Mouse (Mus musculus): ENCODE data around the gene Hip1.

Gene Hip1

DNA sequence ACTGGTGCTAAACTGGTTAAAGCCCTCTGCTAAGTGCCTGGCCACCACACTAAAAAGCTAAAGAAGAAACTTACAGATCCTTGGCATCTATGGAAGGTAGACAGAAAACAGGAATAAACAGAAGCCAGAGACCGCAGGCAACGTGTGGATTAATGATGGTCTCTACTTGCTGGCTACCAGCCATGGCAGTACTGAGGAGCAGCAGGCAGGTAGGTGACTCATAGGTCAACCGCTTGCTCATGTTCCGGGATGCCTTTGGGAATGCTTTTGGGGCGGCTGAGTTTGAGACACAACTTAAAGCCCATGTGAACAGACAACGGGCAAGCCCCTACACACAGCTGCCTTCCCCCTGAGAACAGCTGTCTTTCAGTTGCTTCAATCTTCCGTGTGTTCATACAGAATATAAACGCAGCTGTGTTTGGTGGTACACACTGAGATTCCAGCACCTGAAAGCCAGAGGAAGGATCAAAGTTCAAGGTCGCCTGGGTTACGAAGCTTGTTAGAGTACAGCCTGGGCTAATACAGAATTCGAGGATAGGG, 13.5 kb downstream of the Hip1 start:
- DNase-seq (ENCODE audit: low spot score), result no peak

DNA sequence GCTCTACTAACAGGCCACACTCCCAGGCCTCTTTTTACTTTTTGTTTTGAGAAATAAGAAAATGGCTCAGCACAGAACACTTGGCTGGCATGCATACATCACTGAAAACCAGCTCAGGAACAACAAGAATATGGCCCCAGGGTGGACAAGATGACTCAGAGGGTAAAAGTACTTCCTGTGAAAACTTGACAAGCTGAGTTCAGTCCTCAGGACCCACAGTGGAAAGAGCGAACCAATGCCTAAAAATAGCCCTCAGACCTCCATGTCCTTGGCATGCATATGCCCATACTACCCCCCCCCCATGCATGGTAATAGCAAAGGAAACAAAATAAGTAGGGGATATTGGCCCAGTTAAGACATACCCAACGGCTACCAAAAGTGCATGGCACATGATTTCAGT, 15.0 kb downstream of the Hip1 start:
- no peak for DNase-seq (ENCODE audit: low spot score)

DNA sequence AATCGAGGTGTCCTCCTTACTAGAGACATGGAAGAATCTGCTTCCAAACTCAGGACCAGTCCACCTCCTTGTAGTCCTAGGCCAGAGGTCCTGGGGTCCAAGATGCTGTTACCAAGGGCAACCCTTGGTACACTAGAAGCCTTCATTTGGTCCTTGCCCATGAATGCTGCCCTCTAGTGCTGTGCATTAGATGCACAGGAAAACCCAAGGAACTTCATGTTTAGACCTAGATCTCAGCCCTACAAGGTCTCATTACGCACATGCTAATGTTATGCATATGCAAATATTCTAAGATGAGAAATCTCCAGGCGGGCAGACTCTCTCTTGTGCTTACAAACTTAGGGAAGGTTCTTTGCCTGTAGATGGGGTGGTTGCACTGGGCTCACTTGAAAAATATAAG, 15.6 kb downstream of the Hip1 start:
- DNase-seq (ENCODE audit: low spot score), result no peak

DNA sequence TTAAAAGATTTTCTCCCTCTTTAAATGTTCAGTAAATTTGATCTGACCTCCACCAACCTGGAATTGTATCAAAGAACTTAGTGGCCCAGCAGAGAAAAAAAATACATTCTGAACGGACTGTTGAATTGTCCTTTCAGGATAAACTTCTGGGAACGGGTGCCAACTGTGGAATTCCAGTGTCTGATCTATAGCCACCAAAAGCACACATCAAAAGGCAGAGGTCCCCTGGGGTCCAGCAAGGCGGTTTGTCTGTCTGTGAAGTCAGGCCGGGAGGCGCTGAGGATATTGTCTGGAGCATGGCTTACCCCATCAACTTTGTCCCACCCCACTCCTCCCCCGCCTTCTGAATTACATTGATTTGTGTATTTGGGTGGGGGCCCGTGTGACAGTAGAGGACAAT, 16.9 kb downstream of the Hip1 start:
- no peak for DNase-seq (ENCODE audit: low spot score)

DNA sequence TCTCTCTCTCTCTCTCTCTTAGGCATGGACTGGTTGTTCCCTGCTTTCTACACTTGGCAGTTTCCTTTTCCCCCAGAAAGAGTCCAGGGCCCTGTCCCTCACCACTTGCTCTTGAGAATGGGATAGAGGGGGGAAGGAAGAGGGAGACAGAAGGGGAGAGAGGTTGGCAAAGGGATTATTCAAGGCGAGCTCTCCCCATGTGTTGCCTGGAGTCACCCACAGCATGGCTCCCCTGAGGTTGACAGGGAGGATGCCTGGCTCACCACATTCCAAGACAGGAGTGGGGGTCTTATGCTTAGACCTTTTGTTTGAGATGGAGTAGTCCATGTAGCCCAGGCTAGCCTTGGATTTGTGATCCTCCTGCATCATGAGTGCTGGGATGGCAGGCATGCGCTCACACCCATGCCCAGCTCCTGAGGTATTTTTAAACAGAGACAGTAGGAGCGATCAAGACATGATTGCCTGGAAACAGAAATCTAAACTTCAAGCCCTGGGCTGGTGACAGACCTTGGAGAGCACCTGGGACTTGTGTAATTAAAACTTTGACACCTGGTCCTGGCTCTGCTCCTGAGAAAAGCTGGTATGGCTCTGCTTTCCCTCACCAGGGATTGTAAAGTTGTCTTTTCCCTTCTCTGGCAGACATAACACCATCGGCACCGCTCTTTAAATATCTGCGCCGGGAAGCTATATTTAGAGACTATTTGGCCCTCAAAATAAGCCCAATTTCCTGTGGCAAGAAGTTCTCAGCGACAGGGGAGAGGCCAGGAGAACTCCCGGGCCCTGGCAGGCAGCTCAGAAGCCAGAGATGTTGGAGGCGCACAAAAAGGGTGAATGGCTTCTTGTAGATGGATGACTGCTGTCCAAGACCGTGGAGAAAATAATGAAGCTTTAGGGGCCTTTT, 20.0 kb downstream of the Hip1 start:
- no peak for DNase-seq (ENCODE audit: low spot score)

DNA sequence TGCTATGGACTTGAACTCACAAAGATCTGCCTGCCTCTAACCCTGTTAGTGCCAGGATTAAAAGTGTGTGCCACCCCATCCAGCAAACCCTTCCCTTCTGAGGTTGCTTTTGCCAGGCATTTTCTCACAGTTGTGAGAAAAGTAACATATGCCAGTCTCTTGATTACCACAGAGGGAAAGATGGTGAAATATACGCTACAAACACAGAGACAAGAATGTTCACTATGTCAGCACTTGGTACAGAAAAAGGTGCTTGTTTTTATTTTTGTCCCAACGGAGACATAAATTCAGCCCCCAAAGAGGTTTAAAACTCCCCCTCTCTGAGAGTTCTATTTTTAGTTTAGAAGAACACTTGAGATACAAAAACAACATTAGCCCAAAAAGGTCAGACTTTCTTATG, 20.8 kb downstream of the Hip1 start:
- DNase-seq (ENCODE audit: low spot score), result no peak

DNA sequence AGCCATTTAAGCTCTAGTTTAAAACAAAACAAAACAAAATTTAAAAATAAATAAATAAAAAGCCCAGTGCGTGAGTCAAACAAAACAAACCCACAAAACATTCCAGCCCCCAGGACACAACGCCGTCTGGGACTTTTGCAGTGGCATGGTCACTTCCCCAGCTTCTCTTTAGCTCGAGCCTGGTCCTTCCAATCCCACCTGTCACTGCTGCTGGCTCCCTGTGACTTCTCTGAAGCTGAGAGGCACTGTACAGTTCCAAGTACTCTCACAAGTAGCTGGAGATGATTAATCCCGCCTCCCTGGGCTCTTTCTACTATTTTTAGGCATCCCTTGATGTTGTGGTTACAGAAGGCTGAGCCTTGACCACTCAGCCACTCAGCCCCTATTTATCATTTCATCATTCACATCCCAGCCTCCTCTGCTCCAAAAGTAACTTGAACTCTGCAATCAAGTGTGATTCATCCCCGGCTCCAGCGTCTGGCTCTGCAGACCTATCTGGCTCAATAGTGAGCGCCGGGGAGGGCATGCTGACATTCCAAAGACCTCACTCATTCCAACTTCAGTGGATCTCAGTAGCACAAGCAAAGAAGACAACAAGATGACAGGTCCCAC, 22.7 kb downstream of the Hip1 start:
- DNase-seq (ENCODE audit: low spot score), result no peak

DNA sequence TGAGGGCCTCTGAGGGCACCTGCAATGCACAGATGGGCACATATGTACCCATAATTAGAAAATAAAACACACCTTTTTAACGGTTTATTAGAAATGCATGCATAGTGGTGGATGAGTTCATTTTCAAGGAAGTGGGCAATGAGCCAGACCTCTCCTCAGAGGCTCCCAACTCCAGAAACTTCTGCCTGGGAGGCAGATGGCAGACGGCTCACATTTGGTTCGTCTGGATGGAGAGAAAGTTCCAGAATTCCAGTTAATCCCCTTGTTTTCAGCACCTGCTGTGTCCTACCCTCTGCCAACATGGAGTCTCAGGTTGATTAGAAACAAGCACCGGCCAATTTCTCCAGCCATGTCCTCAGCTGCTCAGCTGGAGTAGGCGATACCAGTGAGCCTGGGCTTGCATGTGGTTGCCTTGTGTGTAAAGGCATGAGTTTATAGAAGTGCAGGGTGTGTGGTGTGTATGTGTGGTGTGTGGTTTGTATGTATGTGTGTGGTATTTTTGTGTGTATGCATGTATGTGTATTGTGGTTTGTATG, 27.5 kb downstream of the Hip1 start:
- no peak for DNase-seq (ENCODE audit: low spot score)

DNA sequence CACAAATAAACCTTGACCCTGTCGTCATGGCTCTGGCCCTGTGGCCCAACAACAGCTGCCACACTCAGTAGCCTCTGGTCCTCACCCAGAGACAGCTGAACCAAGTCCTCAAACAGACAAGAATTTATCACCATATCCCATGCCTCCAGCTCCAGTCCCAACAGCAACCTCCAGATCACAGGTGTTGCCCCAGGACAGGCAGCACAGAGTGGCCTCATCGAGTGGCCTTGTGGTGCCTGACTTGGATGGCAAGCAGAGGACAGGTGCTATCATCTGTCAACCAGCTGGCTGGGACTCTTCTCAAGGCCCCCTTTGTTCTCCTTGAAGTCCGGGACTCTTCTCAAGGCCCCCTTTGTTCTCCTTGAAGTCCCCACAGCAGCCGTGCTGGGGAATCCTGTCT, 31.8 kb downstream of the Hip1 start:
- DNase-seq (ENCODE audit: low spot score), result no peak

DNA sequence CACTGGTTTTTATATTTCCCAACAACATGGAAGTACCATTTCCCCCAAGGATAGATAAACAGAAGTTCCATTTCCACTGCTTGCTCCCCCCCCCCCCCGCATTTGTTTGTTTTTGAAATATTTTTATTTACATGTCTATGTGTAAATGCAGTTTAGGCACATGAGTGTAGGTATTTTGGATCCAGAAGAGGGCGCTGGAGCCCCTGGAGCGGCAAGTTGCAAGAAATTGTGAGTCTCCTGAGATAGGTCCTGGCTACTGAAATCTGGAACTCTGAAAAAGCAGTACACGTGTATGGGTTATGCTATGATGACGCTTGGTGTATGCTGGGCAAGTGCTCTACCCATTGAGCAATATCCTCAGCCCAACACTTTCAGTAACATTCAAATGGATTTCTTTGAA, 33.8 kb downstream of the Hip1 start:
- DNase-seq (ENCODE audit: low spot score), result no peak

DNA sequence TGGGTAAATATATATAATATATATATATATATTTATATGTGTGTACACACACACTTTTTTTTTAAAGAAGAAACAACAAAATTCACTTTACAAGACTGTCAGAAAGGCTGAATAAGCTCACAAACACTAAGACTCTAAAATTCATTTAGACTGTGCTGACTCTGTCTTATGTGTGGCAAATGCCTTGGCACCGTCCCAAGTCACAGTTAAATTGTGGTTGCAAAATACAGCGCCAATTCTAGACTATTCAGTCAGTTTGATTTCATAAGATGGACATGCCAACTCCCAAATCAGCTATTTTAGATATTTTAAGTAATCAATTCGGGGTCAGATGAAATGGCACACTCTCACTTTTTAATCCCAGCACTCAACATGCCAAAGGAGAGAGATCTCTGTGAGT, 36.6 kb downstream of the Hip1 start:
- DNase-seq (ENCODE audit: low spot score), result no peak

DNA sequence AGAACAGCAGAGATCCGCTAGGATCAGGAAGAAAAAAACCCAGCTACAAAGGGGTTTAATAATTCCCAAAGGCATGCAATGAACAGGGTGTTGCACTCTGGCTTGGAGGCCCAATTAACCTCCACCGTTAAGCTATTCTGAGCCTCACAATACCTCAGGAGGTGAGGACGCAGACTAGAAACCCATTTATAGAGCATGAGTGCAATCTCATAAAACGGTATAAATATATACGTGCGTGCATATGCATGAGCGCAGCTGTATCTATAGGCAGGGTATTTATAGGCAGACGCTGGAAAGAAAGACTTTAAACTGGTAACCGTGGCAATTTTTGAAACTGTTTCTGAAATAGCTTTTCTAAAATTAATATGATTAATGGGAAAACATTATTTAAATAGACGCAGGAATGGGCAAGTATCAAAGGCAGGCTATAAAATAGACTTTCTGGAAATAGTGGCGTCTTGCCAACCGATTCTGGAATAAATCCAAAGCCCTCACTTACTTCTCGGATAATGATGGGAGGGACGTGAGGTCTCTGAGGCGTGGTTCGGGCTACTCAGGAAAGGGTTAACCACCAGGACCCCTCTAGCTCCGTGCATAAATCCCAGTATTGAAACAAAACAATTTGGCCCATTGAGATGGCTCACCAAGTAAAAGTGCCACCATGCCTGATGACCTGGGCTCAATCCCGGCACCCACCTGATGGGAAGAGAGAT, 37.2 kb downstream of the Hip1 start:
- no peak for DNase-seq (ENCODE audit: low spot score)

DNA sequence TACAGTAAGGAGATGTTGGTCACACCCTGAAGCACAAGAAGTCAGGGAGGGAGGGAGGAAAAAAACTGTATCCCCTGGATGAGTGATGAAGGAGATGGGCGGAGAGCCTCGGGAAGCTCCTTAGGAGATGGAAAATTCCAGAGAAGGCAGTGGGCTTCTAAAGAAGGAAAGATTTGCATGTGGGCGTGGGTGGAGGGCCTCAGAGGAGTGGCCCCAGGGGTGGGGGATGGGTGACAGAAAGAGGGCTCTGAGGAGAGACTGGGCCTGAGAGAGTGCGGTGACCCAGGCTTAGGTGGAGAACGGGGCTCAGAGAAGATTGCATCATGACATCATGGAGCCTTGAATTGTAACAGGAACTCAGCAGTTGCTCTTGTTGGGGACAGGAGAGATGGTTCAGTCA, 39.5 kb downstream of the Hip1 start:
- DNase-seq (ENCODE audit: low spot score), result no peak

DNA sequence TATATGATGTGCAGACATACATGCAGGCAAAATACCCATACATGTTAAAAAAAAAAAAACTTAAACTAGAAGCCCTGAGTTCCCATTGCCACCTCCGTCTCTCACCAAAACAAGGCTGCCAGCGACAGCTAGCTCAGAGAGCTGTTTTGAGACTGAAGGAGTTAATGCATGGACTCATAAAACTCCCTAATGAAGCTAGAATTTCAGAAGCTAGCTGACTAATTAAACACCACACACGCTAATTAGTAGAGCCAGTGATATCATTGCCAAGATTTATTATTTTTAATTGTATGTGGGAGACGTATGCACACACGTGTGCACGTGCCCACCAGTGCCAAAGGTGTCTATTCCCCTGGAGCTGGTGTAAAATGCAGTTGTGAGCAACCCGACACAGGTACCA, 42.0 kb downstream of the Hip1 start:
- no peak for DNase-seq (ENCODE audit: low spot score)

DNA sequence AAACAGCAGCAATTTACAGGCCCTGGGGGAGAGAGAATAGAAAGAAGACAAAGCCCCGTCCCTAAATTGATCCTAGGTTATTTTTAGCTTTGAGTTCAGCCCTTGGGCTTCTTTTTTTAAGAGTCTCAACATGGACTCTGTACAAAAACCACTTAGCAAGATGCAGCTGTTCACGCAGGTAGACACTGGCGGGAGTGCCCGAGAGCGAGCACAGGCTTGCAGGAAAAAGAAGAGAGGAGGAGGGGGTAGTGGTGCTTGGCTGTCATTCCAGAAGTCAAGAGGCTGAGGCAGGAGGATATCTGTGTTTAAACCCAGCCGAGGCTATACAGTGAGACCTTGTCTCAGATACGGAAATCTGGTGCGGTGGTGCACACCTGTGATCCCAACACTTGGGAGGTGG, 42.9 kb downstream of the Hip1 start:
- DNase-seq (ENCODE audit: low spot score), result no peak

DNA sequence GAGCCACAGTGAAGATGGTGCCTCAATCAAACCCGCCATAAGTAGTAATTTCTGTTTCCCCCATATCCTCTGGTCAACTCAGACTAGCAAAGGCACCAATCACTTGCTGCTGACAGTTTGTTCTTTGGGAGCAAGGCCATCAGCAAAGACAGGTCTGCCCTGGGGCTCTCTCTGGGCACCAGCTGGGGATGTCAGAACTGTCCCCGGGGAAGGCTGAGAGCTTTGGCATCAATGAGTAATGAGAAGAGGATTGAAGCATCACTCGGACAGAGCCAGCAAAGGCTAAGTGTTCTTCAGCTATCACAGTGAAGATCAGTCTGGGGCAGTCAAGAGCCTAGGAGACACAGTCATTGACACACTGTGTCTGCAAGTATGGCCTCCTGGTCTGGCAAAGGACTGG, 46.0 kb downstream of the Hip1 start:
- DNase-seq (ENCODE audit: low spot score), result no peak

DNA sequence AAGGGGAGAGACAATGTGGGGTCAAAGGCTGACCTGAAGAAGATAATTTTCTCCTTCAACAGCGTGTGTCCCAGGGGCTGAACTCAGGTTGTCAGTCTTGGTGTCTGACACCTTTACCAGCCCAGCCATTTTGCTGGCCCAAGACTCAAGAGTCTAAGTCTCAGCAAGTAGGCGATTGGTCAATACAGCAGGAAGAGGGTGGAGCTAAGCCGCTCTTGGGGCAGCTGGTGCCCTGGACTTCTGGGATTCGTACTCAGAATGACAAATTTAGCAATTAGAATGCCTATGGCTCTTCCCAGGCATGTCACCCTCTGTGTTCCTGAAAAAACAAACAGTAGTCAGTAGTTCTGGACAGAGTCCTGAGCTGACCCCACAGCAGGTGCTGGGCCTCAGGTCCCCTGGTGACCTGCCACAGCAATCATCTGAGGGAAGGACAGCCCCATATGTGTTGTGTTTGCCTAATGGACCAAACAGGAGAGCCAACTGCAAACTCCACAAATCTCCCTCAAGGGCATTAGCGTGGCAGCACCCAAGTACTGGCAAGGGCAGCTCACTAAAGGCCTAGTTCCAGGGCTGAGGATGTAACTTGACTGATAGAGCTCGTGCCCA, 47.5 kb downstream of the Hip1 start:
- DNase-seq (ENCODE audit: low spot score), result no peak

DNA sequence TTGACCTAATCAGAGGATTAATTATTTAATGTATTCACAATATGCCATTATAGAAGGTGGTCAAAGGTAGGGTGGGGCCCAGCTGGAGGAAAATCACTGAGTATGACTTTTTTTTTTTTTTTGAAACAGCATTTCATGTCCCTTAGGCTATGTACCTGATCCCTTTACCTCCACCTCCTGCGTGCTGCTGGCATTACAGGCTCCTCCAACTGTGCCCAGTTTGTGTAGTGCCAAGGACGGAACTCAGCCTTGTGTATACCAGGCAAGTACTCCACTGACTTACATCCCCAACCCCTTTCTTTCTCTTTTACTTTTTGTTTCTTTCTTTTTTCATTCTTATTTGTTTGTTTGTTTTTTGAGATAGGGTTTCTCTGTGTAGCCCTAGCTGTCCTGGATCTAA, 48.4 kb downstream of the Hip1 start:
- no peak for DNase-seq (ENCODE audit: low spot score)

DNA sequence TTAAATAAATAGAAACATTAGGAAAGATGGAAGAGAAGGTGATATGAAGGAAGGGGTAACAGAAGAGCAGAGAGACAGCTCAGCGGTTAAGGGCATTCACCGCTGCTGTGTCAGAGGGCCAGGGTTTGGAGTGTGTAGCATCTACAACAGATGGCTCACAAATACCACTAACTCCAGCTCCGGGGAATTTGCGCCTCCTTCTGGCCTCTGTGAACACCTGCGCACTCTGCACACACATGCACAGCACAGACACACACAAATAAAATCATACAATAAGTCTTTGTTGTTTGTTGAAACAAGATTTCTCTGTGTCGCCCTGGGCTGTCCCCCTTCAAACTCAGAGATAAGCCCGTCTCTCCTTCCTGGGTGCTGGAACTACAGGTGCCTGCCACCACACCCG, 49.4 kb downstream of the Hip1 start:
- no peak for DNase-seq (ENCODE audit: low spot score)

DNA sequence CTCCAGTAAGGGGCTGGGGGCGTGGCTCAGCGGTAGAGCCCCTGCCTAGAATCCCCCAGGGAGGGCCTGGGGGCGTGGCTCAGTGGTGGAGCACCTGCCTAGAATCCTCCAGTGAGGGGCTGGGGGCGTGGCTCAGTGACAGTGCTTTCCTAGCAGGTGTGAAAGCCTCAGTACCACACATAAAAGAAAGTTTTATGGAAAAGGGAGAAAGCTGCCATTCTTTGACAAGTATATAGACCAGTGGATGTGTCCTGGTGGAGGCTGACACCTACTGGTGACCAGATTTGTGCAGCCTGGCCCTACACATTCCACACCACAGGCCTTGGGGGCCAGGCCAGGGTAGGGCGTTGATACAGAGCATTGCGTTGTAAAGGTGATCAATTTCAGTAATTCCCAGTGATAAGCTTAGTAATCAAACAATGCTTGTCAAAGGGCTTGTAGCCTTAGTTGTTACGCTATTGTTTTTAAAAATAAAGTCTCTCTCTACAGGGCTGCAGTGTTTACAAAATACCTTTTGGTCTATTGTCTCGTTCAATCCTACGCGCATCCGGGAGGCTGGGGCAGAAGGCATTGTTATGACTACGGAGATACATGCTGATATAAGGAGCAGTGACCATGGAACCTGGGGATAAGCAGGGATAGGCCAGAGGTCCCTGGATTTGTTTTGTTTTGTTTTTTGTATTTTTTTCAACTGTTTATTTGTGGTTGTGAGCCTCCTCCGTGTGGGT, 50.6 kb downstream of the Hip1 start:
- no peak for DNase-seq (ENCODE audit: low spot score)

DNA sequence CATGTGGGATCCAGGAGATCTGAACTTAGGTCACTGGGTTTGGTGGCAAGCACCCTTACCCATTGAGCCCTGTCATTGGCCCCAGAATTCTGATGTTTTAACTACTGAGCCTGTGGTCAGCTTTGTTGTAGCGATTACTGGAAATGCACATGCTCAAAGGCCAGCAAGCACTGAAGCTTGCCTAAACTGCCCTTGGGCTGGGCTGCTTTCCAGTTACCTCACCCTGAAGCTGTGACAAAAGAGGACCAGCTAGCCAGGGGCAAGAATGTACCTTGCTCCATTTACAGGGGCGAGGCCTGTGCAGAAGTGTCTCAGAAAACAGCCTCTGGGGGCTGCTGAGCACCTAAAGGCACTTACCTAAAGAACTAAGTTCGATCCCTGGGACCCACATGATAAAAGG, 51.8 kb downstream of the Hip1 start:
- no peak for DNase-seq (ENCODE audit: low spot score)

DNA sequence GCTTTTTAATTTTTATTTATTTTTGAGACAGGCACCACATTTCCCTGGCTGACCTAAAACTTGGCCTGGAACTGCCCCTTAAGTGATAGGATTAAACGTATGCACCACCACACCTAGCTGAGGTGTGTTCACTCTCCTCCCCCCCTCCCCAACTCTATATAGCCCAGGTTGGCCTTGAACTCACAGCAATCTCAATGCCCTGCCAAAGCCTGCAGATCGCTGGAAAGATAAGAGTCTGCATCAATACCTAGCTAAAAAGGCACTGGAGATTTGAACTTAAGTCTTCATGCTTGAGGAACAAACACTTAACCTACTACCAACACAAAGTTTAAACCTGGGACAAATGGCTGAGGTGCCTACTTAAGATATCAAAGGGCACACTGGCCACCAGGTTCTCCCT, 52.8 kb downstream of the Hip1 start:
- DNase-seq (ENCODE audit: low spot score), result no peak

All from yolk sac, embryonic 10.5 days (tissue).